Mouse (Mus musculus) liver, adult 2 months (tissue): ENCODE measurements at regions not wholly inside any gene's neighbourhood (a gene's known extent, or its start where the extent isn't known, plus 50 kb on each side); places are given as distances from the start of the nearest gene placed in this dataset.

Source experiments
- DNase-seq: peaks from one replicate; pipeline ENCODE4 v3.0.0-alpha.2; 2011; ENCODE audit warnings: low read depth, low spot score; ENCODE audit errors: extremely low read depth
- H3K27ac ChIP-seq: fragments of 200-500 bp; replicated peaks from 2 replicates; pipeline ENCODE4 v1.5.1; 2012; ENCODE audit warnings: low read depth, mild to moderate bottlenecking, control low read depth, inconsistent platforms, low read length; ENCODE audit not compliant: insufficient read depth
- H3K27me3 ChIP-seq: fragments of 200-500 bp; 2 replicates; pipeline ENCODE4 v1.6.1; 2012; ENCODE audit warnings: mild to moderate bottlenecking, moderate library complexity, low read length, inconsistent platforms; ENCODE audit not compliant: control insufficient read depth, insufficient read depth
- H3K36me3 ChIP-seq: fragments of 200-500 bp; 2 replicates; pipeline ENCODE4 v1.6.1; 2012; ENCODE audit warnings: low read length, inconsistent platforms; ENCODE audit not compliant: control insufficient read depth, insufficient read depth
- H3K4me1 ChIP-seq: fragments of 200-500 bp; 2 replicates; pipeline ENCODE4 v1.6.1; 2011; ENCODE audit warnings: low read length; ENCODE audit not compliant: control insufficient read depth, insufficient read depth
- H3K4me3 ChIP-seq: fragments of 200-500 bp; 2 replicates; pipeline ENCODE4 v1.5.1; 2011; ENCODE audit warnings: low read depth, mild to moderate bottlenecking, control low read depth, low read length, moderate library complexity; ENCODE audit not compliant: insufficient read depth
- H3K79me2 ChIP-seq: fragments of 200-500 bp; 2 replicates; pipeline ENCODE4 v1.6.1; 2012; ENCODE audit warnings: inconsistent platforms, mild to moderate bottlenecking, low read length, moderate library complexity; ENCODE audit not compliant: control insufficient read depth, insufficient read depth
- H3K9ac ChIP-seq: fragments of 200-500 bp; 2 replicates; pipeline ENCODE4 v1.6.1; 2012; ENCODE audit warnings: low read depth, mild to moderate bottlenecking, control low read depth, inconsistent platforms, low read length
- CTCF ChIP-seq: fragments of 200-500 bp; IDR thresholded peaks from 2 replicates; pipeline ENCODE4 v1.5.1; 2011; ENCODE audit warnings: low read depth, low read length, control low read depth
- POLR2A ChIP-seq: fragments of 200-500 bp; IDR thresholded peaks from 2 replicates; pipeline ENCODE4 v1.6.1; 2011; ENCODE audit warnings: low read length, control low read depth; ENCODE audit not compliant: insufficient read depth; ENCODE audit errors: extremely low read depth
- WGBS: fragments of 180-500 bp; shearing (Covaris S2); methylation state at CpG from one replicate; pipeline ENCODE4 v1.1.7; 2018; 5-methylcytosine and 5-hydroxymethylcytosine counted together

GRCm38 (mm10) chr2:109402556-109402955 is 122.0 kb upstream of the Mettl15 start:
- DNase-seq, result no peak
- Histone ChIP-seq H3K36me3 (no peaks in the 10 kb centered on the region), H3K27ac (no peak overlapping the region), H3K79me2 (no peaks in the 10 kb centered on the region), H3K4me1 (no peaks in the 10 kb centered on the region), H3K9ac (no peak overlapping the region), H3K4me3 (no peak overlapping the region), H3K27me3 (no peaks in the 10 kb centered on the region)
- WGBS, result 46% methylated on average over 1 of the region's 1 CpGs
- TF ChIP-seq CTCF (no peak), POLR2A (no peak)

GRCm38 (mm10) chr2:109404262-109404661 is 123.7 kb upstream of the Mettl15 start:
- TF ChIP-seq CTCF, result no peak
- TF ChIP-seq POLR2A, result no peak
- no peaks in the 10 kb centered on the region for H3K4me1 ChIP-seq
- no peaks in the 10 kb centered on the region for H3K36me3 ChIP-seq
- H3K27me3 ChIP-seq, result no peaks in the 10 kb centered on the region
- no peak overlapping the region for H3K9ac ChIP-seq
- no peak overlapping the region for H3K4me3 ChIP-seq
- WGBS, result 55% methylated on average over 3 of the region's 3 CpGs
- H3K27ac ChIP-seq, result no peak overlapping the region
- DNase-seq, result no peak
- H3K79me2 ChIP-seq, result no peaks in the 10 kb centered on the region

- no peak overlapping the region for H3K27ac ChIP-seq
- H3K27me3 ChIP-seq, result no peaks in the 10 kb centered on the region
- no peaks in the 10 kb centered on the region for H3K4me1 ChIP-seq
- H3K4me3 ChIP-seq, result no peak overlapping the region
- H3K9ac ChIP-seq, result no peak overlapping the region
- TF ChIP-seq CTCF (no peak), POLR2A (no peak)
- H3K79me2 ChIP-seq, result no peaks in the 10 kb centered on the region
- WGBS, result 68% methylated on average over 7 of the region's 7 CpGs
- DNase-seq, result peak; percentile 2
- no peaks in the 10 kb centered on the region for H3K36me3 ChIP-seq
Measured at GRCm38 (mm10) chr2:109406591-109407079, 126.1 kb upstream of the Mettl15 start.

- TF ChIP-seq CTCF (no peak), POLR2A (no peak)
- Histone ChIP-seq H3K27me3 (no peaks in the 10 kb centered on the region), H3K79me2 (no peaks in the 10 kb centered on the region), H3K9ac (no peak overlapping the region), H3K4me3 (no peak overlapping the region), H3K27ac (no peak overlapping the region), H3K4me1 (no peaks in the 10 kb centered on the region), H3K36me3 (no peaks in the 10 kb centered on the region)
- DNase-seq, result no peak
Measured at GRCm38 (mm10) chr2:109420098-109420497, 139.6 kb upstream of the Mettl15 start.

GRCm38 (mm10) chr2:109431183-109431582 is 150.6 kb upstream of the Mettl15 start:
- Histone ChIP-seq H3K27ac (no peak overlapping the region), H3K36me3 (no peaks in the 10 kb centered on the region), H3K4me1 (no peaks in the 10 kb centered on the region), H3K9ac (no peak overlapping the region), H3K27me3 (no peaks in the 10 kb centered on the region), H3K4me3 (no peak overlapping the region), H3K79me2 (no peaks in the 10 kb centered on the region)
- TF ChIP-seq CTCF (no peak), POLR2A (no peak)
- 85% methylated on average over 3 of the region's 3 CpGs for WGBS
- DNase-seq, result no peak

- DNase-seq, result no peak
- no peaks in the 10 kb centered on the region for H3K79me2 ChIP-seq
- TF ChIP-seq CTCF, result no peak
- no peak for TF ChIP-seq POLR2A
- no peak overlapping the region for H3K9ac ChIP-seq
- H3K4me1 ChIP-seq, result no peaks in the 10 kb centered on the region
- H3K4me3 ChIP-seq, result no peak overlapping the region
- 76% methylated on average over 3 of the region's 3 CpGs for WGBS
- H3K27ac ChIP-seq, result no peak overlapping the region
- no peaks in the 10 kb centered on the region for H3K27me3 ChIP-seq
- no peaks in the 10 kb centered on the region for H3K36me3 ChIP-seq
Measured at GRCm38 (mm10) chr2:109442551-109443120, 162.1 kb upstream of the Mettl15 start.
